Mouse (Mus musculus) limb, embryonic 10.5 days (tissue): ENCODE results near the gene Mecr. TPM values are rescaled to one million over a fixed set of nuclear protein-coding genes. Genes with fewer than 3 reads are reported as not detected.

ENCODE experiments used
- DNase-seq: peaks from one replicate; pipeline ENCODE4 v3.0.0-alpha.2; 2017; ENCODE audit warnings: low spot score
- H3K27ac ChIP-seq: fragments of 300-500 bp; sonication (generic); 2 replicates; pipeline ENCODE4 v1.5.1; 2016; ENCODE audit warnings: mild to moderate bottlenecking
- H3K27me3 ChIP-seq: fragments of 300-500 bp; sonication (generic); 2 replicates; pipeline ENCODE4 v1.6.1; 2016; ENCODE audit warnings: low read depth, mild to moderate bottlenecking; ENCODE audit not compliant: poor library complexity, severe bottlenecking
- H3K36me3 ChIP-seq: fragments of 300-500 bp; sonication (generic); 2 replicates; pipeline ENCODE4 v1.6.1; 2016; ENCODE audit warnings: mild to moderate bottlenecking, moderate library complexity
- H3K4me1 ChIP-seq: fragments of 300-500 bp; sonication (generic); 2 replicates; pipeline ENCODE4 v1.6.1; 2016
- H3K4me3 ChIP-seq: fragments of 300-500 bp; sonication (generic); 2 replicates; pipeline ENCODE4 v1.5.1; 2016; ENCODE audit warnings: mild to moderate bottlenecking, moderate library complexity
- H3K9me3 ChIP-seq: fragments of 300-500 bp; sonication (generic); replicated peaks from 2 replicates; pipeline ENCODE4 v1.6.1; 2016; ENCODE audit warnings: mild to moderate bottlenecking
- WGBS: fragments of 180-500 bp; shearing (Covaris S2); methylation state at CpG from one replicate; pipeline ENCODE4 v1.1.7; 2016; 5-methylcytosine and 5-hydroxymethylcytosine counted together
- polyA plus RNA-seq: library from polyadenylated mRNA; unstranded; fragments of >200 nt; fragmentation: Nextera tagmentation; extraction: Ambion mirVana; gene quantifications from 2 replicates; pipeline ENCODE4 v1.2.1, GENCODE M21; 2016

Mecr gene
- polyA plus RNA-seq, 1 experiment from 2014 or later = 52.6 TPM

- Histone ChIP-seq H3K36me3 (no peaks in the 10 kb centered on the region; the same call in 1 of the 2 replicates), H3K9me3 (no peaks in the 10 kb centered on the region), H3K27me3 (peaks cover 16% of the 10 kb centered on the region; the same call in 1 of the 2 replicates), H3K4me1 (peaks cover 36% of the 10 kb centered on the region), H3K4me3 (no peak overlapping the region), H3K27ac (no peak overlapping the region)
- WGBS = 48% methylated on average over 16 of the region's 16 CpGs
- DNase-seq = no peak
Observed at GRCm38 (mm10) chr4:131821161-131821731, 22.0 kb upstream of the Mecr start.

- H3K36me3 ChIP-seq = no peaks in the 10 kb centered on the region; the same call in 1 of the 2 replicates
- peaks cover 16% of the 10 kb centered on the region; the same call in 1 of the 2 replicates for H3K27me3 ChIP-seq
- no peak for DNase-seq
- H3K9me3 ChIP-seq = no peaks in the 10 kb centered on the region
- H3K4me1 ChIP-seq = peaks cover 49% of the 10 kb centered on the region
- no peak overlapping the region for H3K27ac ChIP-seq
- WGBS = 83% methylated on average over 3 of the region's 3 CpGs
- no peak overlapping the region for H3K4me3 ChIP-seq
Observed at GRCm38 (mm10) chr4:131822583-131822982, 20.7 kb upstream of the Mecr start.

- no peak for DNase-seq
- Histone ChIP-seq H3K4me3 (no peak overlapping the region), H3K36me3 (no peaks in the 10 kb centered on the region; the same call in 1 of the 2 replicates), H3K9me3 (no peaks in the 10 kb centered on the region), H3K27ac (peak overlapping the region; percentile 38; the same call in 1 of the 2 replicates), H3K27me3 (0 out of 2 replicates have a peak, but pooled peaks cover 3% of the 10 kb centered on the region), H3K4me1 (peaks cover 51% of the 10 kb centered on the region)
- 74% methylated on average over 3 of the region's 3 CpGs for WGBS
Observed at GRCm38 (mm10) chr4:131824939-131825338, 18.3 kb upstream of the Mecr start.

- no peaks in the 10 kb centered on the region for H3K9me3 ChIP-seq
- 47% methylated on average over 8 of the region's 8 CpGs for WGBS
- H3K27ac ChIP-seq = 0 out of 2 replicates have a peak overlapping the region, but pooled peaks have one; percentile 38
- DNase-seq = no peak
- no peak overlapping the region for H3K4me3 ChIP-seq
- H3K4me1 ChIP-seq = peaks cover 43% of the 10 kb centered on the region
- H3K36me3 ChIP-seq = no peaks in the 10 kb centered on the region
- no peaks in the 10 kb centered on the region for H3K27me3 ChIP-seq
Observed at GRCm38 (mm10) chr4:131825830-131826229, 17.4 kb upstream of the Mecr start.

GRCm38 (mm10) chr4:131826905-131827304 is 16.4 kb upstream of the Mecr start:
- WGBS = 3% methylated on average over 6 of the region's 6 CpGs
- Histone ChIP-seq H3K27me3 (no peaks in the 10 kb centered on the region), H3K36me3 (no peaks in the 10 kb centered on the region), H3K4me3 (no peak overlapping the region), H3K27ac (peak overlapping the region; percentile 66), H3K4me1 (peaks cover 33% of the 10 kb centered on the region), H3K9me3 (no peaks in the 10 kb centered on the region)
- peak; percentile 66 for DNase-seq

GRCm38 (mm10) chr4:131829123-131829522 is 14.1 kb upstream of the Mecr start:
- H3K4me1 ChIP-seq = peaks cover 48% of the 10 kb centered on the region
- no peaks in the 10 kb centered on the region for H3K36me3 ChIP-seq
- peak overlapping the region; percentile 12; the same call in 1 of the 2 replicates for H3K27ac ChIP-seq
- H3K4me3 ChIP-seq = no peak overlapping the region
- WGBS = 85% methylated on average over 8 of the region's 8 CpGs
- H3K27me3 ChIP-seq = no peaks in the 10 kb centered on the region
- no peaks in the 10 kb centered on the region for H3K9me3 ChIP-seq
- no peak for DNase-seq

GRCm38 (mm10) chr4:131831546-131832045 is 11.7 kb upstream of the Mecr start:
- Histone ChIP-seq H3K4me1 (peaks cover 53% of the 10 kb centered on the region), H3K9me3 (no peaks in the 10 kb centered on the region)
- WGBS = 76% methylated on average over 5 of the region's 5 CpGs

GRCm38 (mm10) chr4:131832759-131833407 is 10.4 kb upstream of the Mecr start:
- H3K36me3 ChIP-seq = no peaks in the 10 kb centered on the region
- H3K4me3 ChIP-seq = no peak overlapping the region
- H3K27ac ChIP-seq = peak overlapping the region; percentile 19; the same call in 1 of the 2 replicates
- H3K4me1 ChIP-seq = peaks cover 55% of the 10 kb centered on the region
- 77% methylated on average over 3 of the region's 3 CpGs for WGBS
- peaks cover 33% of the 10 kb centered on the region for H3K27me3 ChIP-seq
- no peaks in the 10 kb centered on the region for H3K9me3 ChIP-seq
- no peak for DNase-seq

More at GRCm38 (mm10) chr4:131831546-131832045, 11.7 kb upstream of the Mecr start:
- Histone ChIP-seq H3K27ac (peak overlapping the region; percentile 3; the same call in 1 of the 2 replicates), H3K4me3 (no peak overlapping the region), H3K36me3 (no peaks in the 10 kb centered on the region), H3K27me3 (peaks cover 22% of the 10 kb centered on the region)
- no peak for DNase-seq

- Histone ChIP-seq H3K27ac (no peak overlapping the region), H3K4me3 (no peak overlapping the region), H3K4me1 (peaks cover 54% of the 10 kb centered on the region), H3K9me3 (no peaks in the 10 kb centered on the region), H3K36me3 (no peaks in the 10 kb centered on the region), H3K27me3 (peaks cover 34% of the 10 kb centered on the region)
- 27% methylated on average over 9 of the region's 9 CpGs for WGBS
- no peak for DNase-seq
Observed at GRCm38 (mm10) chr4:131833971-131834609, 9.2 kb upstream of the Mecr start.

- peak; percentile 68 for DNase-seq
- Histone ChIP-seq H3K36me3 (no peaks in the 10 kb centered on the region), H3K9me3 (no peaks in the 10 kb centered on the region), H3K27ac (peak overlapping the region; percentile 88), H3K4me1 (peaks cover 48% of the 10 kb centered on the region), H3K27me3 (peaks cover 49% of the 10 kb centered on the region), H3K4me3 (peak overlapping the region; percentile 77)
- under 1% methylated on average over 37 of the region's 39 CpGs for WGBS
Observed at GRCm38 (mm10) chr4:131836351-131836881, 6.9 kb upstream of the Mecr start.

GRCm38 (mm10) chr4:131836891-131837491 is 6.3 kb upstream of the Mecr start:
- H3K4me1 ChIP-seq = peaks cover 48% of the 10 kb centered on the region
- H3K9me3 ChIP-seq = no peaks in the 10 kb centered on the region
- peaks cover 49% of the 10 kb centered on the region for H3K27me3 ChIP-seq
- peak overlapping the region; percentile 88 for H3K27ac ChIP-seq
- peak overlapping the region; percentile 77 for H3K4me3 ChIP-seq
- WGBS = 1% methylated on average over 71 of the region's 76 CpGs
- no peaks in the 10 kb centered on the region for H3K36me3 ChIP-seq
- DNase-seq = peak; percentile 77

- no peaks in the 10 kb centered on the region for H3K36me3 ChIP-seq
- under 1% methylated on average over 72 of the region's 72 CpGs for WGBS
- peak; percentile 97 for DNase-seq
- peak within 1 kb of the TSS; percentile 77 for H3K4me3 ChIP-seq
- peaks cover 44% of the 10 kb centered on the region for H3K4me1 ChIP-seq
- H3K27me3 ChIP-seq = peaks cover 49% of the 10 kb centered on the region
- H3K27ac ChIP-seq = peak within 1 kb of the TSS; percentile 88
- H3K9me3 ChIP-seq = no peaks in the 10 kb centered on the region
Observed at GRCm38 (mm10) chr4:131837872-131838524, 5.3 kb upstream of the Mecr start, which contains the start of gene Ptpru. TSS of gene Ptpru (minus strand) at chr4:131838288.
